Mouse (Mus musculus): Measurements from ENCODE around the gene Map7d1.

Map7d1 gene

DNA sequence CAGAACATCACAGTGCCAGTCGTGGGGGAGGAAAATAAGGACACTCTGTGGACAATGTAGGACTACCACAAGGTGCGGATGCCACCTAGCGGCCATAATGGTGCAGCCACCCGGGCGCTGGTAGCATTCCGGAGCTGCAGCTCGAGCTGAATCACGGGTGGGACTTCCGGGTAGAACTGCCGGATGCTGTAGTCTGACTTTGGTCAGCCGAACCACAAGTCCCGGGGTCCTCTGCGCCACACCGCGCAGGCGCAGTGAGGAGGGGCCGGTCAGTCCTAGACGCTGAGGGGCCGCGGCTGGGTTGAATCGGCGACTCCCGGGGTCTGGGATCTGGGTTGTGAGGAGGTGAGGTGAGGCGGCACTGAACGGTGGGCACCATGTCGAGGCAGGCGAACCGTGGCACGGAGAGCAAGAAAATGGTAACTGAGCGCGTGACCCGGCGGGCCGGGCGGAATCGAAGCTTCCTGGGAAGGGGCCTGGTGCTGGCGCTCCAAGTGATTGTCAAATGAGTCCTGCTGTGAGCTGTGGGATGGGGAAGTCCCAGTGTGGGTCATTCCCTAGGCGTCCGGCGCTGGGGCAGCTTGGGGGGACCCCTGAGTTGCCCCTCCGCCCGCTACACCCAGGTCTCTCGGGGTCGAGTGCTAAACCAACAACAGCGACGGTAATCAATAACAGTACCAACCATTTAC is 6.1 kb upstream of the Map7d1 start, which contains the start of gene Trappc3:
TSS of gene Trappc3 (plus strand) at position 207 of the 689 bp plus-strand sequence.
- peak; percentile 94 for DNase-seq (ENCODE audit: low spot score)

DNA sequence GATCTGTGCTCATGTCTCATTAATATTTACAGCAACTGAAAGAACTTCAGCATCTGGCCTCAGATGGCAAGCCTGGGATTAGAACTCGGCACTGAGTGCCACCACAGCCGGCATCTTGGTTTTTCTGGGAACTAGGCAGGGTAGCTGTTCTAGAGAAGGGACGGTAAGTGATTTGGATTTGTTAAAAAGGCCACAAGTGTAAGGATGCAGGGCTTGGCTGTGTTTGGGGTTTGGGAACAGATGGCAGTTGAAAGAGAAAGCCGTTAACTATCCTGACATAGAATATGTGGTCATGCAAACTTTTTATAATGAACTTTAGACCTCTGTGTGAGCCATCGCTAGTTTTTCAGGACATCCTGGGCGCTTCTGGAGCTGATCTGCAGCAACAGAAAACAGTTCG is 5.5 kb upstream of the Map7d1 start:
- no peak for DNase-seq (ENCODE audit: low spot score)

DNA sequence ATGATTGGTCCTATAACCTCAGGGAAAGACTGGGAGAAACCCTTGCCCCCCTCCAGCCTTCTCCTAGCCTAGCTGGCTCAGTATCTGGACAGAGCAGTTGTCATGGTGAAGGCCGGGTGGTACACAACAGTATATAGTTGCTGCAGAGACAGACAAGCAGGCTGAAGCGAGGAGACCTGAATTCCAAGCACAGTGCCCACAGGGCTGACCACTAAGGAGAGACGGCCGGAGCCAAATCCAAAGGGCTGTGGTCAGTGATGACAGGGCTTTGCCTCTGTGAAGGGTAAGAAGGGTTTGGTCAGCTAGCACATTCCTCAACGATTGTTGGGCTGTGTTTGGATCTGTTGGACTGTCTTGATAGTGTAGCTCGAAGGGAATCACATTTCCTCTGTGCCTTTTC is 5.1 kb upstream of the Map7d1 start:
- no peak for DNase-seq (ENCODE audit: low spot score)

DNA sequence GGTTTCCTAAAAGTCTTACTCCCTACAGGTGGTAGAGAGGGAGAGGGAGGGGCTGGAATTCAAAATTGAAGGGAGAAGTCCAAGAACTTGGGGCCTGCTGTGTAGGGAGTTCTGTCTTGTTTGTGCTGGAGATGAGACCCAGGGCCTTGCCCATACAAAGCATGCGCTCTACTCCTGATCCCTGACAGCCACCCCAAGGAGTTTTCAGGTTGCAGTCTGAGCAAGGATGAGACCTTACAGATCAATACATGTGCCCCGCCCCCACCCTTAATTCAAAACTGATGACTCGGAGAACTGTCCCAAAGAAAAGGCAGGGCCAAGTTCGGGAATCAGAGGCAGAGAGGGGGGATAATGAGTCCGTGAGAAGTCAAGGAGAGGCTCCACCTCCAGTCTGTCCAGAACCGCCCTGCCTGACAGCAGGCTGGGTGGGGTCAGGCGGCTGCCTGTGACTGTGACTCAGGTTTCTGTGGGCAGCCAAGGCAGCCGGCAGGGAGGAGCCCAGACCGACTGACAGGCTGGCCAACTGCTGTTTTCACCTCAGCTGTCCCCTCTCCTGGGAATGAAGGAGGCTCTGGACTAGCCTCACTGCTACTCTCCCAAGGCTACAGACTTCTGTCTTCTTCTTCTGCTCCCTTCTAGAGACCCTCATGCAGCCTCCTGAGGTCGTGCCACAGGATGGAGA is 4.5 kb upstream of the Map7d1 start:
- DNase-seq (ENCODE audit: low spot score): peak; percentile 70

DNA sequence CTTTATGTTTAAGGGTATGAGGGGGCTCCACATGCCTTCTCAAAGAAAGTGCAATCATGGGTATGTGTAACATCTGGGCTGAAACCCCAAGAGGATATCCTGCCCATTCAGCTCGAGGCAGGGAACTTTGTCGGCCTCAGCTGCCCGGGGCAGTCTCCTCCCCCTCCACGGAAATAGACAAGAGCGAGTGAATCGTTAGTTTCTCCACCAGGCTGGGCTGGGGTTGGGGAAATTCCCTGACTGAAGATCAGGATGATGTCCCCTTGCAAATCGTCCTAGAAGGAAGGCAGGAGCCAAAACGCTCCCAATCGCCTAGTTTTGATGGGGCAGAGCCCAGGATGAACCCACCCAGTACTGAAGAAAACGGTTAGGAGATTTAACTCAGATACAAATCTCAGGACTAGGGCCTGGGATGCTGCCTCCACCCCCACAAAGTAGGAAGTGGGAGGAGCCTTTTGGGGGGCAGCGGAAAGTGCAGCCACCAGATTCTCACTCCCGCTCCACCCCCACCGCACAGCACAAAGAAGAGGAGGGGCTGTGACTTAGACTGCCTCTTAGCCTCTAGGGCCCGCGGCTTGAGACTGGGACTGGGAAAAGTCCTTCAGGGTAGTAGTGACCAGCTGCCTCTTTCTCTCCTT is 3.5 kb upstream of the Map7d1 start:
- DNase-seq (ENCODE audit: low spot score): peak; percentile 39

DNA sequence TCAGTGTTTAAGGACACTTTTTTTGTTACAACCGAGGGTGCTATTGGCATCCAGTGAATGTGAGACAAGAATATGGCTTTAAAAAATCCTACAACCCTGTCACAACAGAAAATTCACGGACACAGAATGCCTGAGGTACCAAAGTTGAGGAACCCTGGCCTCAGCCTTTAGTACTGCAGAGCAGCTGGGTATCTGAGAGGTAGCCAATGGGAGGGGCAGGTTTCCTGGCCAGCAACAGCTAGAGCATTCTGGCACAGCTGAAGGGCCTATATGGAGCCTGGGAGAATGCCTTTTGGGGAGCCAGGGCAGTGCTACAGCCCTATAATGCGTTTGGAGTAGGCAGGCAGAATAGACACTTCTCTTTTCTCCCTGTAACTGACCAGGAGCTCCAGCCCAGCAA is 2.9 kb upstream of the Map7d1 start:
- no peak for DNase-seq (ENCODE audit: low spot score)

DNA sequence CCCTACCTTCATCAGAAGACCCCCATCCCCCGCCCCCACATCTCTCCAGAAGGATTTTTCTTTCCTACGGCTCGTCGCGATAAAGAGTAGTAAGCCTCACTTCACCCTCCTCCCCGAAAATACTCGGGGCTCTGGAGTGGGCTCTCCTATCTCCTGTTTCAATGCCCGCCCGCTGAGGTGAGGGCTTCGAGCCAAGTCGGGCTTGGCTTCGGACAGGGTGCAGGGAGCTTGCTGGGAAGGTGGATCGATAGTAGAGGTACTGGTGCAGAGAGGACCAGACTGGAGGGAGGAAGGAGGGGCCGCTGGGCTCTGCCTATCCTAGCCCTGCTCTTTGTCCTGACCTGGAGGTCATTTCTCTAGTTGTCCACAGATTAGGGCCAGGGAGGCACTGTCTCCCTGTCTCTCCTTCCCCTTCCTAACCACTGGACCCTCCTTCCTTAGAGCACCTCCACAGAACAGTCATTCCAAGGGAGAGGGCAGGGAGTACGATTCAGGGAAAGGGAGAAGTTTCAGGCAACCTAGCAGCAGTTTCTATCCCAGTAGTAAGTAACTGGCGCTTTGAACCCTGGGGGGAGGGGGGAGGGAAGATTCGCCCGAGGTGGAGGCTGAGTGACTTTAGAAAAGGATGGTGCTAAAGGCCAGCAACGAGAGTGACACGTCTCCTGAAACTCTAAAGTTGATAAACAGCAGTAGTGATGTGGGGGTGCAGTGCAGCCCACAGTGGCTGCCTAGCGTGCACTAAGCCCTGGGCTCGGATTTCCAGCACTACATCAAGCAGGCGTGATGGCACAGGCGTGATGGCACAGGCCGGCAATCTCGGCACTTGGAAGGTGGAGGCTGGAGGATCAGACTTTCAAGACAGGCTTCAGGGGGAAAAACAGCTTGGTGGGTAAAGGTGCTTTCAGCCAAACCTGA is 1.1 kb upstream of the Map7d1 start:
- no peak for DNase-seq (ENCODE audit: low spot score)

DNA sequence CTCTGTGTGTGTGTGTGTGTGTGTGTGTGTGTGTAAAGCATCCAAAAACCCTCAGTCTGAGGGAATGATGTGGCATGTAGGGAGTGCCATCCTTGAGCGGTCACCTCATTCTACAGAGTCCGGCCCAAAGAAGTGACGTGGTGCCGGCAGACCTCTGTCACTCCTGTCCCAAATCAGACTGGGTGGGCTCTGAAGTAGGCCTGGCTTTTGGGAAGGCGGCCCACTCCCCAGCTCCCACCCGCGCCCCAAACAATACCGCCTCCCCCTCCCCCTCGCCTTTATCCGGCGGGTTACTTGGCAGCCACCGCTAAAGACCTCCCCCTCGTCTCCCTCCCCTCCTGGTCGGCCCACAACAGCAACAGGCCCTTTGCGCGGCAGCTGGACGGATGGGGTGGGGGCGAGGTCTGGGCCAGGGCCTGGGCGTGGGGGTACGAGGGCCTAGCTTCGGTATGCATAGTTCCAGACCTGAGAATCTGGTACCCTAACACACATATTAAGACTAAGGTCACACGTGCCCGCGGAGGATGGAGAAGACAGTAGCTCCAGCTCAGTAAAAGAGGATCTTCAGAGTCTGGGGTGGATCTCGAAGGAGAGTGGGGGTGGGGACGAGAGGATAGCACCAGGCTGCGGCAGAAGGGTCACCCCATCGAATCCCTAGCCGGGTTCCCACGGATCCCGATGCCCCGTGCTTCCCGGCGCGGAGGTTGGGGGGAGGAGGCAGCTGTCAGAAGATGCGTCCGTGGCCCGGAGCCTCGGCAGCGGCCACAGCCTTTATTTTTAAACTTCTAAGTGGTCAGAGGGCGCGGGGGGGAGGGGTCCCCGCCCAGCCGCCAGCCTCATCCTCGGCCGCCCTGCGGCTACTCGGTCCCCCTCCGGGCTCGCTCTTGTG is 786 bp downstream of the Map7d1 start:
- DNase-seq (ENCODE audit: low spot score): no peak

DNA sequence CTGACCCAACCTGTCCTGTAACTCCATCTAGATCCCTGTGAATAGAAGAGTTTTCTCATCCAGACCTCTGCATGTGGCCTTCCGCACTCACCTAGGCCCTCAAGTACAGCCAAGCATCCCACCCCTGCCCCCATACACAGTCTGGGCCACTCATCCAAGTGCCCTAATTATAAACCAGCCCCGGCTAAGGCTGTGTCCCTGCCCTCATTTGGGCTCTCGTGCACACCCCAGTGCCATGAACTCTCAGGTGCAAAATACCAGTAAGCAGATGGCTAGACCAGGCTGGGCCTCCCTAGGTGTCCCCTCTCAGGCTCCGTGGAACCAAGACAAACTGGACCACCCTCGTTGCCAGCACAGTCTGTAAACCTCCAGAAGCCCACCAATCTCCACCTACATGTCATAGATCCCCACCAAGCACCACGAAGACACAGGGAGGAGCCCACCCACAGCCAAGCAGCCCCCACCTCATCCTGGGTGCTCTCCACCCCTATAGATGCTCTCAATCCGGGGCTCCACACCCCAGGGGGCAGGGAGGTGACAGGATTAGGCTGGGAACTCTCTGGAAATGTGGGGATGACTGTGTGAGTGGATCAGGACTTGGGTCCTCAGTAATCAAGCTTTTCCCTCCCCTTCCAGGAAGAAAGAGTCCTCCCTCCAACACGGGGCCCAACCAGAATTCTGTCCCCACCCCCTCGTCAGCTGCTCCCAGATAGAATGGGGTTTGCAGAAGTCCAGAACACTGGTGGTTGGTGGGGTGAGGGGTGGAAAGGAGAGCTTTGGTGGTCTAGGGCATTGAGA is 1.6 kb downstream of the Map7d1 start:
- DNase-seq (ENCODE audit: low spot score): no peak

DNA sequence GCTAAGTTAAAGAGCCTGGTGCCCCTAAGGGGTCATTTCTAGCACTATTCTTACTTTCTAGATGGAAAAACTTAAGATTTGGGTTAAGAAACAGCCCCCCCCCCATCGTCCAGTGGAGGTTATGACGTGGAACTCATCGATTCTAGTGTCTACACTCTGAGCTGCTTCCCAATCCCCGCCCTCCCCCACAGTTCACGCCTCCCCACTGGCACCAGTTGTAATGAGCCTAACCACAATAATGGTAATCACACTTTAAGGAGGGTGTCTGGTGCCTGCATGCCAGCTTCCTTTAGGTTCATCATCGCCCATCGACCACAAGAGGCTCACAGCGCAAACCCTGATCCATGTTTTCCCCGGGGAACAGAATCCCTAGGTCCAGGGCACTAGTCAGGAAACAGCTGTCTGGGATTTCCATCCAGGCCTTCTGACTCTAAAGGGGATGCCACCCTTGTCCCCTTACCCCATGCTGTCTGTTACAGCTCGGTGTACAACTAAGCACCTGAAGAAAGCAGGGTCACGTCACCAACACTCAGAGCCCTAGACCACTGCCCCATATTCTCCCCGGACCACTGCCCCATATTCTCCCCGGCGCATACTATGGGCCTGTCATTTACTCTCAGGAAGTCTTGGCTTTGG is 2.4 kb downstream of the Map7d1 start:
- no peak for DNase-seq (ENCODE audit: low spot score)

DNA sequence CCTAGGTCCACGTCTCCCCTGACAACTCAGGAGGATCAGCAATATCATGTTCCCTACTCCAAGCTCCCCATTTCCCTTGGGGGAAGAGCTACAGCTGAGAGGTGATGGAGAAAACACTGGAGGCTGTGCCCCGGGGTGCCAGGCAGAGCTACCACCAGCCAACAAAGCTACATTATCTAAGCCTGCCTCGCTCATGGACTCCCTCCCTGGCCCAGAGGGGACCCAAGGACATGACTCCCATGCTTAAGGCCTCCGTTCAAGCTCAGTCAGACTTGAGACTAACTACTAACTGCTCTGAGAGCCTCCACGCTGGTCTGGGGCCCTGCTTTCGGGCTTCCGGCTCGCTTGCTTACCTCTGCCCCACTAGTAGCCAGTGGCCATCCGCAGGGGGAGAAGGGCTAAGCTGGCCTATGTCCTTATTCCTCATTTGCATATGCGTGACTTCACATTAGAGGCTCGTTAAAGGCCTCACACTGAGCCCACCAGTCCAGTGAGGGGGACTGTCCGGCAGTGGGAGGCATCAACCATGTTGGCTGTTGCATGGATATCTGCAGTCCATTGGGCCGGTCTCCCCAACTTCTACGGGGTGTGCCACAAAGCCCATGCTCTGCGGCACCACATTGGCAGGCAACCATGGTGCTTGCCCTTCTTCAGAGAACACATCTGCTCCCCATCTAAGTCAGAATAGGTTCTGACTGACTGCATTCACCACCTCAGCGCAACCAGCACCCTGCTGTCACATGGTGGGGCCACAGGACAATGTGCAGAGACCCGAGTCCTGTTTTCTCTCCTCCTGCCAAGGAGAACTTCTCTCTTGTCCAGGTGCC is 3.5 kb downstream of the Map7d1 start:
- no peak for DNase-seq (ENCODE audit: low spot score)

DNA sequence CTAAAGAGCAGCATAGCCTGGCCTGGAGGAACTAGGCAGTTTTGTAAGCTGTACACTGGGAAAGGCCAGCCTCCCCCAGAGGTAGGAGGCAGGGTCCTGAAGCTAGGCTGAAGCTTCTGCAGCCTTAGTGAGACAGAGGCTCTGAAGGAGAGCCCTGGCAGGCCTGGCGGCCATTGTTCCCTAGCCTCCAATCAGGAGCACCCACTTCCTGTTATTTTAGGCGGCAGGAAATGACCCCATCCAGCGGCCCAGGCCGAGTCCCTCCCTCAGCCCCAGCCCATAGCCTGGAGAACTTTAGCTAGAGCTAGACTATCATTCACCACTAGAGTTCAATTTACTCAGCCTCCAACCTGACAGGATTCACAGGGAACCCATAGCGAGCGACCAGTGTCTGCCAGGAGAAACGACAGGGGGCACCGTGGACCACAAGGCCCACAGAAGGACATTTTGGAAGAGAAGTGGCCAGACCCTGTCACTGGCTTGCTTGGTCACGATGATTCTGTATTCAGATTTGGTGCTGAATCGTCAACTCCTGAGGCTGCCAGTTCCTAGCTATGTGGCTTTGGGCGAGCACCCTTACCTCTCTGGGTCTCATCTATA is 4.4 kb downstream of the Map7d1 start:
- no peak for DNase-seq (ENCODE audit: low spot score)

DNA sequence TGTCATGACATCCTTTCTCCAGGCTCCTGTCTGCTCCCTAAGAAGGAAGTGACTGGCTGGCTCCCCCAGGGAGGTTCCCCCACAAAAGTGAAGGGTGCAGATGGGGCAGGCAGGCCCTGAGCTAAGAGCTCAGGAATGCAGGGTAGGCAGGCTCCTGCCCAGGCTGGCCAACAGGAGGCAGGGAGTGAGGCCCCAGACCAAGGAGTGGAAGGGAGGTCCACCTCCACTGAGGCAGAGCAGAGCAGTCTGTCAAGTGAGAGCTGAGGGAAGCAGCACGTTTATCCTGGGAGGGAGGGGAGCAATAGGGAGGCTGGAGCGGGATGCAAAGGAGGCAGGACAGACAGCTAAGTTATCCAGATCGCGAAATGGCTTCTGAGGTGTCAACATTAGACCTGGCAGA is 5.5 kb downstream of the Map7d1 start:
- no peak for DNase-seq (ENCODE audit: low spot score)

DNA sequence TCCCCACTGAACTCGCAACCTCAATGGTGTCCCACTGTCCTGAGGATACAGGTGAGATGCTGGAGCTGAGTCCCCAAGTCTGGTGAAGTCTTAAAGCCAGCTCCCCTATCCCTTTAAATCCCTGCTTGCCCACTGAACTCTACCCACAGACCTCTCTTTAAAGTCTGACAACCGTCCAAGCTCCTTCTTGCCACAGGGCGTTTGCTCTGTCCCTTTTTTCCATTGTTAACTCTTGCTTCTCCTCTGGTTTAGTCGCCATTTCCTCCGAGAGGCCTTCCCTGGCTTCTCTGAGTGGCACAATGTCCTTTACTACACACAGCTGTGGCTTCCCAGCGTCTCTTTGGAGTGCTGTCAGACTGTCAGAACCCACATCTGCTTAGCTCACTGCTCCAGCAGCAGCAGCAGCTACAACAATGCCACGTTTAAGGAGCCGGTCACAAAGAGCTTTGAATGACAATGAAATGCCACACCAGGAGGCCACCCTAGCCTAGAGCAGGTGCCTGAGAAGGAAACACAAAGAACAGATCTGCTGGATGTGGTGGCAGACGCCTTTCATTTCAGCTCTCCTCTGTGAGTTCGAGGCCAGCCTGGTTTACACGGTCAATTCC is 7.8 kb downstream of the Map7d1 start:
- DNase-seq (ENCODE audit: low spot score): no peak

DNA sequence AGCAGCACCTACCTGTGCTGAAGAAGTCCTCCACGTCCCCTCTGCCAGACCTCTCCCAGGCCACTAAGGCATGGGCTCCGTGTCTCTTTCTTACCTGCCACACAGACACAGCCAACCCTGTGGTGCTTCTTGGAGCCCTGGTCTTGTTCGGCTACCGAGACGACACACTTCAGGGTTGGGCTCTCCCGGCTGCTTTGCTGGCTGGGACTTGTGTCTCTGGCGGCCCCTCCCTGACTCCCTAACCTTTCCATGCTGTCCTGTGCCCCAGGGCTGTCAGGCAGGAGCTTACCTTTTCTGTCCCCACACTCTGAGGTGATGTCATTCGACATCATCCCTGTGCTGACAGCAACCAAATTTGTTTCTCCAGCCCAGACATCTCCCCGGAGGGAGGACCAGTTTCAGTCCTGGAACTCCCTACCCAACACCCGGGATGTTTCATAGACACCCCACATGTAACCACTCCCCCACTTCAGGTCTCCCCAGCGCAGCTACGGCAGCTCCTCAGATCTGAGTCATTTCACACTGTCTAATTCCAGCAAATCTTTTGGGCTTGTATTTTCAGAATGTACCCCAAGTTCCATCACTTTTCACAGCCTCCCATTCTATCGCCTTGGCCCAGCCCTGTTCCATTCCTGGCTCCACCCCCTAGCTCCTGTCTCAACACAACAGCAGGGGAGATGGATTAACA is 9.8 kb downstream of the Map7d1 start:
- DNase-seq (ENCODE audit: low spot score): no peak

DNA sequence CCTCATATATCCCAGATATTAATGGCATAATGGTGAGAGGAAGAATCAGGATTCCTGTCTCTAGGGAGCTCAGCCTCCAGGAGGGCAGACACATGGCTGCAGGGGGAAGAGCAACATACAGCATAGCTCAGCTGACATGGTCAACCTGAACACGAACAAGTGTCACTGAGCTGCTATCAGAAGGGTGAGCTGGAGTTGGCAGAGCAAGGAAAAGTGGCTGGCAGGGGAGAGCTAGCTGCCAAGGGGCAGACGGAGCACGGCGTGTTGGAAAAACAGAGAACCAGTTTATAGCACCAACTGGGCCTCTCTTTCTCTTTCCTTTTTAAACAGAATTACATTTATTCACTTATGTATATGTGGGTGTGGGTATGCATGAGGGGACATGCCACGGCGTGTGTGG is 13.6 kb downstream of the Map7d1 start:
- DNase-seq (ENCODE audit: low spot score): no peak

DNA sequence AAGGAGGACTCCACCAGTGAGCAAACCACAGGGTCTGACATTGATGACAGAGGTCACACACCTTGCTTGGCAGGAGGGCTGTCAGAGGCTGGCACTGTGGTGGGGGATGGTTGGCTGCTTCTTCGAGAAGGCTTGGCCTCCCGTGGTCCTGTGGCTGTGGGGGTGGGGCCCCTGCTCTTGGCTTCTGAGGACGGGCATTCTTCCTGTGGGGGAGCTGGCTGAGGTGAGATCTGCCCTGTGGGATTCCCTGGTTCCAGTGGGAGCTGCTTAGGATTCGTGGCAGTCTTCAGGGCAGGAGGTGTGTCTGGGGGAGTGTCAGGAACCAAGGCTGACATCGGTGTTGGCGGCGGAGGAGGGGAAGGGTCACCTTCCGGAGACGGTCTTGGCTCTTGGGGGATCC is 14.2 kb downstream of the Map7d1 start:
- no peak for DNase-seq (ENCODE audit: low spot score)
